Mouse (Mus musculus): ENCODE measurements around the gene Dysf. TPM values are rescaled to one million over a fixed set of nuclear protein-coding genes. Genes with fewer than 3 reads are reported as not detected.

The Dysf gene
- polyA plus RNA-seq, 1 experiment from 2014 or later: 18.6 TPM

DNA sequence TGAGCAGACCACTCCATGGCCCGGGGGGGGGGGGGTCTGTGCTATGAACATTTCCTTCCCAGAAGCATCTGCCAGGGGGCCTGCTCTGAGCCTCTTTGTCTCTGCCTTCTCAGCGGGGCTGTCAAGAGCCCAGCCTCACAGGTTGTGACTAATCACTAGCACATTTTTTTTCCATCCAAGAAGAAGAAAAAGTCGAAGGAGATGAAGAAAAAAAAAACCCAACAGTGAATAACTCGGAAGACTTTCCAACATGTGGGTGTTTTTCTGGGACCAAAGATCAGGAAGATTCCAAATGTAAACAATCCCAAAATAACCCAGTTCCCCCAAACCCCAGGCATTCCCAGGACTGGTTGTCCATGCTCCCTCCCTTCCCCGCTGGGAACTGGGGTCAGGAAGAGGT is 238.6 kb downstream of the Dysf start:
- Histone ChIP-seq H3K36me3 (ENCODE audit: control insufficient read depth, insufficient read depth, low read length) (no peaks in the 10 kb centered on the region), H3K27me3 (ENCODE audit: control insufficient read depth, insufficient read depth, low read length) (no peaks in the 10 kb centered on the region), H3K4me3 (ENCODE audit: control insufficient read depth in 1 of 2, insufficient read depth in 1 of 2, low read depth in 1 of 2, low read length in 2 of 2) (no peak overlapping the region), H3K4me1 (ENCODE audit: control insufficient read depth in 2 of 2, insufficient read depth in 2 of 2, low read length in 2 of 2) (peaks cover 7 to 15% of the 10 kb centered on the region in 2 experiments; a peak in 3 of 4 replicates), H3K4me2 (ENCODE audit: low read length) (no peak overlapping the region), H3K9ac (ENCODE audit: low read length) (no peak overlapping the region), H3K27ac (replicated peaks in 1 of 2; ENCODE audit: control insufficient read depth in 1 of 2, insufficient read depth in 1 of 2, low read depth in 2 of 2, low read length in 2 of 2) (no peak overlapping the region), H3K9me3 (ENCODE audit: control insufficient read depth, low read length) (no peaks in the 10 kb centered on the region; the same call in 1 of the 2 replicates)
- no peak for ATAC-seq (ENCODE audit: insufficient number of reproducible peaks, insufficient read depth, low FRiP score, low read depth)
- 45% methylated on average over 5 of the region's 5 CpGs for WGBS

Other genes starting within 250 kb of the Dysf start
- not detected in 2 replicates for gene Ankrd53, start 245.9 kb upstream of the Dysf start, polyA plus RNA-seq (2014; fragmentation: Nextera tagmentation; extraction: Ambion mirVana)
- 70.3 and 75.9 TPM in 2 replicates for gene Tex261, start 232.8 kb upstream of the Dysf start, polyA plus RNA-seq (2014; fragmentation: Nextera tagmentation; extraction: Ambion mirVana)
- gene Nagk, start 213.6 kb upstream of the Dysf start, polyA plus RNA-seq (2014; fragmentation: Nextera tagmentation; extraction: Ambion mirVana): 64.8 and 69.6 TPM in 2 replicates
- gene Paip2b, start 176.8 kb upstream of the Dysf start, polyA plus RNA-seq (2014; fragmentation: Nextera tagmentation; extraction: Ambion mirVana): 11.1 and 14.9 TPM in 2 replicates
- 51.1 and 52.3 TPM in 2 replicates for gene Zfp638, start 141.5 kb upstream of the Dysf start, polyA plus RNA-seq (2014; fragmentation: Nextera tagmentation; extraction: Ambion mirVana)